Comparison of ENCODE assay signal across 23 mouse cellular contexts in genomic region chr6:47824241-47824640, GRCm38 (mm10).
"Had no signal": no experiment of that assay in that cellular context is flagged by ENCODE, and none has a peak within 500 bp of the region (broad histone marks: within the 10 kb centered on the region; RNA-seq: fewer than 3 reads in every experiment).

No protein-coding gene starts in this region.

- ATAC-seq: lung, postnatal 0 days; midbrain, embryonic 16.5 days had no signal

- H3K4me1 ChIP-seq: lung, embryonic 15.5 days; stomach, embryonic 15.5 days had no signal

- H3K4me2 ChIP-seq: lung, embryonic 15.5 days; midbrain, embryonic 12.5 days; neural tube, embryonic 13.5 days; neural tube, embryonic 15.5 days; stomach, embryonic 15.5 days had no signal

- H3K27ac ChIP-seq: lung, embryonic 15.5 days; macrophage; midbrain, embryonic 12.5 days; neural tube, embryonic 13.5 days; neural tube, embryonic 15.5 days; stomach, embryonic 15.5 days; stomach, postnatal 0 days had no signal

- H3K9me3 ChIP-seq: lung, embryonic 15.5 days; megakaryocyte, embryonic 14.5 days; midbrain, embryonic 12.5 days; neural tube, embryonic 13.5 days; neural tube, embryonic 15.5 days; stomach, embryonic 15.5 days had no signal

- DNase-seq: lung, adult 2 months; lung, postnatal 14 days; lung, postnatal 36 days; midbrain, embryonic 14.5 days; retina, postnatal 1 day; right cerebral cortex, adult 18-20 months; right cerebral cortex, postnatal 25 days; right cerebral cortex, postnatal 4 days; spleen, adult 18-20 months; thymus, adult 2 months; thymus, postnatal 25 days; thymus, postnatal 4 days had no signal

- H3K4me3 ChIP-seq: lung, embryonic 15.5 days; megakaryocyte, embryonic 14.5 days; midbrain, embryonic 12.5 days; myocyte; neural tube, embryonic 13.5 days; neural tube, embryonic 15.5 days; stomach, embryonic 15.5 days had no signal

- H3K36me3 ChIP-seq: stomach, embryonic 15.5 days had no signal

- H3K27me3 ChIP-seq: lung, embryonic 15.5 days; midbrain, embryonic 12.5 days; neural tube, embryonic 13.5 days; neural tube, embryonic 15.5 days; stomach, embryonic 15.5 days had no signal

- H3K9ac ChIP-seq: lung, embryonic 15.5 days; midbrain, embryonic 12.5 days; neural tube, embryonic 13.5 days; neural tube, embryonic 15.5 days; stomach, embryonic 15.5 days had no signal
